Mouse (Mus musculus): Measurements from ENCODE around the gene Ttn. TPM values are rescaled to one million over a fixed set of nuclear protein-coding genes. Genes with fewer than 3 reads are reported as not detected.

Gene Ttn
- polyA plus RNA-seq, 1 experiment from 2014 or later: 706 TPM

DNA sequence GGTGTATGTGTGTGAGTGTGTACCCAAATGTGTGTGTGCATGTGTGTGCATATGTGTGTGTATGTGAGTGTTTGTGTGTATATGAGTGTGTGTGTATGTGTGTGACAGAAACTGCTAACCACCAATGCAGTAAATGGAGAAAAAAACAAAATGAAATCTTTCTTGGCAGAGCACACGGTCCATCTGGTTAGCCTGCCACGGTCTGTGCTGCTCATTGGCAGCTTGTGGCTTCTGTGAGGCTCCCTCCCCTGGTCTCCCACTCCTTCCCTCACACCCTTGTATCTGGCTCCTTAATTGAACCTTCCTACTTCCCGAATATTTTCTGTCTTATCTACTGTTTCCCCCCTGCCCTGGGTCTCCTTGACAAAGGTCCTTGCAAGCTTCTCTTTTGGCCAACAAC lies 53.5 kb downstream of the Ttn start:
- no peaks in the 10 kb centered on the region for H3K9me3 ChIP-seq (ENCODE audit: control insufficient read depth, low read length)
- ATAC-seq (ENCODE audit: insufficient number of reproducible peaks, insufficient read depth, low FRiP score, low read depth): no peak; the same call in 1 of the 2 replicates
- H3K27ac ChIP-seq (replicated peaks in 1 of 2; ENCODE audit: control insufficient read depth in 1 of 2, insufficient read depth in 1 of 2, low read depth in 2 of 2, low read length in 2 of 2): peak overlapping the region; percentile 7 to 35; a peak in 1 of 4 replicates
- peaks cover 4 to 18% of the 10 kb centered on the region in 2 experiments; a peak in 3 of 4 replicates for H3K4me1 ChIP-seq (ENCODE audit: control insufficient read depth in 2 of 2, insufficient read depth in 2 of 2, low read length in 2 of 2)
- 36% methylated on average over 3 of the region's 3 CpGs for WGBS
- H3K9ac ChIP-seq (ENCODE audit: low read length): no peak overlapping the region
- H3K4me2 ChIP-seq (ENCODE audit: low read length): no peak overlapping the region
- H3K27me3 ChIP-seq (ENCODE audit: control insufficient read depth, insufficient read depth, low read length): no peaks in the 10 kb centered on the region
- peaks cover 97% of the 10 kb centered on the region for H3K36me3 ChIP-seq (ENCODE audit: control insufficient read depth, insufficient read depth, low read length)
- H3K4me3 ChIP-seq (ENCODE audit: control insufficient read depth in 1 of 2, insufficient read depth in 1 of 2, low read depth in 1 of 2, low read length in 2 of 2): no peak overlapping the region

DNA sequence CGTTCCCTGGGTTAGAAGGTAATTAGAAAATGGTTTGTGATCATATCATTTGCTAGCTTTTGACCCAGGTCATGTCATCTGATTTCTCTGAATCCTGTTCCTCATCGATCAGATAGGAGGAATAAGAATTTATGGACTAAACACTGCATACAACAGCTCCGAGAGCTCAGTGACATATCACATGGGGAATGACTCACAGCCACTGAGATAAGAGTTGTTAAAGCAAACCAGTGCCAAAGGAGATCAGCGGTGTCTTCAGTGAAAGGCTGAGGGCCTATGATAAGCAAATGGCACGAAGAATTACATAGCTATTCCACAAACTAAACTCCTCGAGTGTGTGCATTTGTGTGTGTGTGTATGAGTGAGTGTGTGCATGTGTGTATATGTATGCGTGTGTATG lies 54.0 kb downstream of the Ttn start:
- H3K27ac ChIP-seq (replicated peaks in 1 of 2; ENCODE audit: control insufficient read depth in 1 of 2, insufficient read depth in 1 of 2, low read depth in 2 of 2, low read length in 2 of 2): no peak overlapping the region; a peak in 1 of 4 replicates
- no peak overlapping the region for H3K4me2 ChIP-seq (ENCODE audit: low read length)
- peaks cover 4 to 18% of the 10 kb centered on the region in 2 experiments; a peak in 3 of 4 replicates for H3K4me1 ChIP-seq (ENCODE audit: control insufficient read depth in 2 of 2, insufficient read depth in 2 of 2, low read length in 2 of 2)
- H3K9ac ChIP-seq (ENCODE audit: low read length): no peak overlapping the region
- WGBS: 30% methylated on average over 7 of the region's 7 CpGs
- H3K9me3 ChIP-seq (ENCODE audit: control insufficient read depth, low read length): no peaks in the 10 kb centered on the region
- no peaks in the 10 kb centered on the region for H3K27me3 ChIP-seq (ENCODE audit: control insufficient read depth, insufficient read depth, low read length)
- H3K36me3 ChIP-seq (ENCODE audit: control insufficient read depth, insufficient read depth, low read length): peaks cover 97% of the 10 kb centered on the region
- no peak overlapping the region for H3K4me3 ChIP-seq (ENCODE audit: control insufficient read depth in 1 of 2, insufficient read depth in 1 of 2, low read depth in 1 of 2, low read length in 2 of 2)
- ATAC-seq (ENCODE audit: insufficient number of reproducible peaks, insufficient read depth, low FRiP score, low read depth): no peak; the same call in 1 of the 2 replicates

DNA sequence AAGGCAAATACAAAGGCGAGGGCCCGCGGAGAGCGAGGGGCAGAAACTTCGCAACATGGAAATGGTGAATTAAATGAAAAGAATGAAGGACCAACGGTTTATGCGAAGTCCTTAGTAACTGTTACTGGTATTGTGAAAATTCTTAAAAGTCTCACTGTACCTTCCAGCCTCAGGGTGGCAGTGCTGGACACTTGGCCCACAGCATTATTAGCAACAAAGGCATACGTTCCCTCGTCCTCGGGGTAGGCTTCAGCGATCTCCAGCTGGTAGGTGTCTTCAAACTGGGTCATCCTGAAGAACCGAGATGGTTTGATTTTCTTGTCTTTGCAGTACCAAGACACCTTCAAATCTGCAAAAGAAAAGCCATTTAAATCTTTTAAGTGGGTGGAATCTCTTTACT lies 55.4 kb downstream of the Ttn start:
- Histone ChIP-seq H3K4me3 (ENCODE audit: control insufficient read depth in 1 of 2, insufficient read depth in 1 of 2, low read depth in 1 of 2, low read length in 2 of 2) (no peak overlapping the region), H3K36me3 (ENCODE audit: control insufficient read depth, insufficient read depth, low read length) (peaks cover 94% of the 10 kb centered on the region), H3K9me3 (ENCODE audit: control insufficient read depth, low read length) (no peaks in the 10 kb centered on the region), H3K4me1 (ENCODE audit: control insufficient read depth in 2 of 2, insufficient read depth in 2 of 2, low read length in 2 of 2) (peaks cover 4 to 18% of the 10 kb centered on the region in 2 experiments; a peak in 3 of 4 replicates), H3K27ac (replicated peaks in 1 of 2; ENCODE audit: control insufficient read depth in 1 of 2, insufficient read depth in 1 of 2, low read depth in 2 of 2, low read length in 2 of 2) (no peak overlapping the region), H3K27me3 (ENCODE audit: control insufficient read depth, insufficient read depth, low read length) (no peaks in the 10 kb centered on the region), H3K4me2 (ENCODE audit: low read length) (no peak overlapping the region), H3K9ac (ENCODE audit: low read length) (no peak overlapping the region)
- 67% methylated on average over 12 of the region's 12 CpGs for WGBS
- ATAC-seq (ENCODE audit: insufficient number of reproducible peaks, insufficient read depth, low FRiP score, low read depth): no peak

DNA sequence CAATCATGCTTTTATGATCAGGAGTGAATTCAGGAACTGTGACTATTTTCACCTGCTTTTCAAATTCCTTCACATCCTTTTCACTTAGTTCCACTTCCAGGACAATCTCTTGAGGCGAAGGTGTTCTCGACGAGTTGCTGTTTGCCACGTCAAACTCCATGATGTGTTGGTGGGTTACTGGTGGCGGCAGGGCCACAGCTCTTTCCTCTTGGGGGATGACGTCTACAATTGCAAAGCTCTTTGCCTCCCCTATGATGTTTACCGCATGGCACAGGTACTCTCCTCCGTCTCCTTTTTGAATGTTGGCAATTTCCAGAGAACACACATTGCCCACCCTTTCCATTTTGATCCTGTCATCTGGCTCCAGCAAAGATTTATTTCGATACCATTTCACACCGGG lies 67.4 kb downstream of the Ttn start:
- H3K4me1 ChIP-seq (ENCODE audit: control insufficient read depth in 2 of 2, insufficient read depth in 2 of 2, low read length in 2 of 2): no peaks in the 10 kb centered on the region
- no peak overlapping the region for H3K4me3 ChIP-seq (ENCODE audit: control insufficient read depth in 1 of 2, insufficient read depth in 1 of 2, low read depth in 1 of 2, low read length in 2 of 2)
- no peaks in the 10 kb centered on the region for H3K9me3 ChIP-seq (ENCODE audit: control insufficient read depth, low read length)
- 85% methylated on average over 10 of the region's 10 CpGs for WGBS
- H3K9ac ChIP-seq (ENCODE audit: low read length): no peak overlapping the region
- peaks cover 98% of the 10 kb centered on the region for H3K36me3 ChIP-seq (ENCODE audit: control insufficient read depth, insufficient read depth, low read length)
- H3K4me2 ChIP-seq (ENCODE audit: low read length): no peak overlapping the region
- no peaks in the 10 kb centered on the region for H3K27me3 ChIP-seq (ENCODE audit: control insufficient read depth, insufficient read depth, low read length)
- no peak overlapping the region for H3K27ac ChIP-seq (replicated peaks in 1 of 2; ENCODE audit: control insufficient read depth in 1 of 2, insufficient read depth in 1 of 2, low read depth in 2 of 2, low read length in 2 of 2)
- ATAC-seq (ENCODE audit: insufficient number of reproducible peaks, insufficient read depth, low FRiP score, low read depth): no peak

DNA sequence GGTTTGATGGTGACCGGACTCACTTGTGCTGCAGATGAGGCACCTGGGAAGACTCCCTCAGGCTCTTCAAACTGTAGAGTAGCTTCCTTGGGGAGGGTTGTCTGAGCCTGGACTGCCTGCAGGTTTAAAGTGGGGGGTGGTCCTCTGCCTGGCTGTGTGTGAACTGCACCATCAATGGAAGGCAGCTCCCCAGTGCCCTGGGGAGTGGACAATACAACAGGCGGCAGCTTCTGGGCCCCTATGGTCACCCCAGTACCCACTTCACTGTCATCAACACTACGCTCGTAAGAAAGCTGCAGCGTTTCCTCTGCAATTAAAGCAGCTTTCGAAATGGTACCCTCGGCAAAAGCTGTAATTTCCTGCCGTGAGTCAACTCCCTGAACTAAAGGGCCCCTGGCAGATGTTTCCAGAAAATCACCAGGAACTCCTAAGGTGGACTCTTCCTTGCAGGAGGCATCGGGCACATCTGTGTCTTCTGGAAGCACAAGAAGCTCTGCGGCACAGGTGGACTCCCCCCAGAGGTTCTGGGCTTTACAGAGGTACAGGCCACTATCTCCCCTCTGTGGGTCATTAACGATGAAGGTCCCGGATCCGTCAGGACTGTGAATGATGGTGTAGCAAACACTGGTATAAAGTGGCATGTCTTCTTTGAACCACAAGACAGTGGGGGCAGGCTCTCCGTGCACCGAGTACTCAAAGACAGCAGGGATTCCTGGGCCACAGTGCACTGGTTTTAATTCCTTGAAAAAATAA lies 73.5 kb downstream of the Ttn start:
- no peak overlapping the region for H3K9ac ChIP-seq (ENCODE audit: low read length)
- H3K27ac ChIP-seq (replicated peaks in 1 of 2; ENCODE audit: control insufficient read depth in 1 of 2, insufficient read depth in 1 of 2, low read depth in 2 of 2, low read length in 2 of 2): no peak overlapping the region
- H3K9me3 ChIP-seq (ENCODE audit: control insufficient read depth, low read length): no peaks in the 10 kb centered on the region
- no peak overlapping the region for H3K4me2 ChIP-seq (ENCODE audit: low read length)
- H3K27me3 ChIP-seq (ENCODE audit: control insufficient read depth, insufficient read depth, low read length): no peaks in the 10 kb centered on the region
- peaks cover 95% of the 10 kb centered on the region for H3K36me3 ChIP-seq (ENCODE audit: control insufficient read depth, insufficient read depth, low read length)
- WGBS: 74% methylated on average over 15 of the region's 15 CpGs
- H3K4me3 ChIP-seq (ENCODE audit: control insufficient read depth in 1 of 2, insufficient read depth in 1 of 2, low read depth in 1 of 2, low read length in 2 of 2): no peak overlapping the region
- no peaks in the 10 kb centered on the region for H3K4me1 ChIP-seq (ENCODE audit: control insufficient read depth in 2 of 2, insufficient read depth in 2 of 2, low read length in 2 of 2)
- no peak for ATAC-seq (ENCODE audit: insufficient number of reproducible peaks, insufficient read depth, low FRiP score, low read depth)

DNA sequence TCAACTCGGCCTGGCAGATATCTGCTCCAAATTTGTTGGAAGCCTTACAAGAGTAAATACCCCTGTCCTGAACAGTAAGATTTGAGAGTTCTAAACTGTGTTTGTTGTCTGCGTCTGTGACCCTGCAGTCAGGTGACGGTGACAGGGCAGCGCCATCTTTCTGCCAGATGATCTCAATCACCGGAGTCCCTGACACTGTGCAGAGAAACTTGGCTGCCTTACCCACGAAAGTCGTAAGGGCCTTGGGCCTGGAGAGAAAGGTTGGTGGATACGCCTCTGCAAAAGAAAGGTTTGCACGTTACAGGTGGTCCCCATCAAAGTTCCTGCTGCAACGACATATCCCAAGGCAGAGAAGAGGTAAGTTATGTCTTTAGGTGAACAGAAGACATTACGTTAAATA lies 79.0 kb downstream of the Ttn start:
- H3K9me3 ChIP-seq (ENCODE audit: control insufficient read depth, low read length): no peaks in the 10 kb centered on the region
- WGBS: 82% methylated on average over 11 of the region's 11 CpGs
- H3K4me1 ChIP-seq (ENCODE audit: control insufficient read depth in 2 of 2, insufficient read depth in 2 of 2, low read length in 2 of 2): peaks cover 4 to 11% of the 10 kb centered on the region in 2 experiments; a peak in 3 of 4 replicates
- H3K4me2 ChIP-seq (ENCODE audit: low read length): no peak overlapping the region
- H3K27me3 ChIP-seq (ENCODE audit: control insufficient read depth, insufficient read depth, low read length): no peaks in the 10 kb centered on the region
- no peak overlapping the region for H3K27ac ChIP-seq (replicated peaks in 1 of 2; ENCODE audit: control insufficient read depth in 1 of 2, insufficient read depth in 1 of 2, low read depth in 2 of 2, low read length in 2 of 2)
- ATAC-seq (ENCODE audit: insufficient number of reproducible peaks, insufficient read depth, low FRiP score, low read depth): no peak
- H3K9ac ChIP-seq (ENCODE audit: low read length): no peak overlapping the region
- peaks cover 96% of the 10 kb centered on the region for H3K36me3 ChIP-seq (ENCODE audit: control insufficient read depth, insufficient read depth, low read length)
- H3K4me3 ChIP-seq (ENCODE audit: control insufficient read depth in 1 of 2, insufficient read depth in 1 of 2, low read depth in 1 of 2, low read length in 2 of 2): no peak overlapping the region

DNA sequence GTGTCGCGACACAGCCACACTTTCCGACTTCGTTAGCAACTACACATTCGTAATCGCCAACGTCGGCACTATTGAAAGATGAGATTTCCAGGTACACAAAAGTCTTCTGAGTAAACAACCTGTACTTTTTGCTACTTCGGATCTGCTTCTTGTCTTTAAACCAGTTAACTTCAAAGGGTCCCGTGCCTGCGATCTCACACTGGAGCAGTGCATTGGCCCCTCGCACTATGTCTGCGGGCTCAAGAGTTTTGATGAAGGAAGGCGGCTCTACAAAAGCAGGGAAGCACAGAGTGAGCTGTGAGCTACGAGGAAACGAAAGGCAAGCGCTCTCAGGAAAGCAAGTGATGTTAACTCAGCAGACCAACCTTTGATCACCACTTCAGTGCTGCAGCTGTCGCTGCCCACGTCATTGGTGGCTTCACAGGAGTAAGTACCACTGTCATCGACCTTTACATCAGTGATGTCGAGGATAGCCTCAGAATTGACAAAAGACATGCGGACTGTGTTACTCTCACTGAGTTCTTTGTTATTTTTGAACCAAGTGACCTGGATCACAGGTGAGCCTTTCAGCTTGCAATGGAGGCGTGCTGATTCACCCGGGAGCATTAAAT lies 80.8 kb downstream of the Ttn start:
- Histone ChIP-seq H3K4me2 (ENCODE audit: low read length) (no peak overlapping the region), H3K9ac (ENCODE audit: low read length) (no peak overlapping the region), H3K27me3 (ENCODE audit: control insufficient read depth, insufficient read depth, low read length) (no peaks in the 10 kb centered on the region), H3K9me3 (ENCODE audit: control insufficient read depth, low read length) (no peaks in the 10 kb centered on the region), H3K4me1 (ENCODE audit: control insufficient read depth in 2 of 2, insufficient read depth in 2 of 2, low read length in 2 of 2) (peaks cover 4 to 11% of the 10 kb centered on the region in 2 experiments; a peak in 3 of 4 replicates), H3K27ac (replicated peaks in 1 of 2; ENCODE audit: control insufficient read depth in 1 of 2, insufficient read depth in 1 of 2, low read depth in 2 of 2, low read length in 2 of 2) (no peak overlapping the region), H3K4me3 (ENCODE audit: control insufficient read depth in 1 of 2, insufficient read depth in 1 of 2, low read depth in 1 of 2, low read length in 2 of 2) (no peak overlapping the region), H3K36me3 (ENCODE audit: control insufficient read depth, insufficient read depth, low read length) (peaks cover 96% of the 10 kb centered on the region)
- WGBS: 82% methylated on average over 24 of the region's 24 CpGs
- ATAC-seq (ENCODE audit: insufficient number of reproducible peaks, insufficient read depth, low FRiP score, low read depth): no peak
